Comparison of ENCODE assay signal across 9 mouse cellular contexts in the genomic region with DNA sequence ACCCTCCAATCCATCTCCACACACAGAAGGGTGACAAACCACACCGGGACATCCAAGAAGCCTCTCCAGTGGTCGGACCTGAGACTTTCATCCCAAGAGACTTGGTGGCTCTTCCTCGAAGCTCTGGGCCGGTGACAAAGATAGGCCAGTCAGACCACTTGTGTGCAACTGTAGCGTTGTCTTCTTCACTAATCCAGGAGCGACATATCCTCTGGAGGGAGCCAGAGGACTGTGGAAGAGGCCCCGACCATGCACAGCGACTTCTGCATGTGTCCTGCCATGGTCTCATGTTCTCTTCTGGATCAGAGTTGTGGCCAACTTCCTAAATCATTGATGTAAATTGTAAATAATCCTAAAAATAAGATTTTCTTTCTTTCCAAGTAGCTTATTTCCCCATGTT. TPM values are rescaled to one million over a fixed set of nuclear protein-coding genes. Genes with fewer than 3 reads are reported as not detected.
DNase-seq lines count a peak whose midpoint lies in the region; ATAC-seq and TF ChIP-seq lines count a peak whose summit lies in the region.
"Had no signal": no experiment of that assay in that cellular context is flagged by ENCODE, and none has a peak within 500 bp of the region (broad histone marks: within the 10 kb centered on the region; RNA-seq: fewer than 3 reads in every experiment).

No protein-coding gene starts in this region.

- no peaks in the 10 kb centered on the region for H3K36me3 ChIP-seq in kidney, embryonic 15.5 days
- no peaks in the 10 kb centered on the region for H3K36me3 ChIP-seq in MEL (ENCODE audit: control insufficient read depth in 1 of 2, insufficient read depth in 2 of 2, low read length in 2 of 2)
- no peaks in the 10 kb centered on the region for H3K36me3 ChIP-seq in embryonic facial prominence, embryonic 10.5 days (replicated peaks)
- no peaks in the 10 kb centered on the region for H3K36me3 ChIP-seq in hindbrain, postnatal 0 days (ENCODE audit: insufficient read depth, low read length)
- no peaks in the 10 kb centered on the region for H3K36me3 ChIP-seq in limb, embryonic 11.5 days (ENCODE audit: control insufficient read depth, insufficient read depth, low read length)
- no peaks in the 10 kb centered on the region for H3K36me3 ChIP-seq in forebrain, embryonic 12.5 days (replicated peaks)
- H3K36me3 ChIP-seq: liver, embryonic 15.5 days had no signal

- no peaks in the 10 kb centered on the region for H3K4me1 ChIP-seq in kidney, embryonic 15.5 days
- H3K4me1 ChIP-seq in MEL (ENCODE audit: control insufficient read depth in 1 of 2, insufficient read depth in 2 of 2, low read length in 2 of 2), result no peaks in the 10 kb centered on the region
- H3K4me1 ChIP-seq in embryonic facial prominence, embryonic 10.5 days, result no peaks in the 10 kb centered on the region
- no peaks in the 10 kb centered on the region for H3K4me1 ChIP-seq in hindbrain, postnatal 0 days (ENCODE audit: insufficient read depth, low read length)
- no peaks in the 10 kb centered on the region for H3K4me1 ChIP-seq in limb, embryonic 11.5 days (ENCODE audit: control insufficient read depth, insufficient read depth, low read length)
- H3K4me1 ChIP-seq in forebrain, embryonic 12.5 days, result no peaks in the 10 kb centered on the region
- H3K4me1 ChIP-seq: liver, embryonic 15.5 days had no signal

- H3K9me3 ChIP-seq in kidney, embryonic 15.5 days (replicated peaks), result no peaks in the 10 kb centered on the region
- no peaks in the 10 kb centered on the region for H3K9me3 ChIP-seq in MEL (replicated peaks; ENCODE audit: insufficient read depth, low read length)
- no peaks in the 10 kb centered on the region for H3K9me3 ChIP-seq in embryonic facial prominence, embryonic 10.5 days
- no peaks in the 10 kb centered on the region for H3K9me3 ChIP-seq in hindbrain, postnatal 0 days (ENCODE audit: low read length)
- H3K9me3 ChIP-seq in limb, embryonic 11.5 days (ENCODE audit: control insufficient read depth, low read length), result no peaks in the 10 kb centered on the region
- H3K9me3 ChIP-seq in forebrain, embryonic 12.5 days, result no peaks in the 10 kb centered on the region
- H3K9me3 ChIP-seq: liver, embryonic 15.5 days had no signal

- no peak for ATAC-seq in kidney, embryonic 15.5 days (replicated peaks; ENCODE audit: low FRiP score)
- peak; percentile 68; the same call in 1 of the 2 replicates for ATAC-seq in hindbrain, postnatal 0 days
- no peak for ATAC-seq in limb, embryonic 11.5 days (ENCODE audit: insufficient number of reproducible peaks, low FRiP score, low TSS enrichment, low read depth)
- ATAC-seq in forebrain, embryonic 12.5 days (ENCODE audit: low FRiP score), result no peak

- 66% methylated on average over 8 of the region's 8 CpGs for WGBS in kidney, embryonic 15.5 days
- 61% methylated on average over 8 of the region's 8 CpGs for WGBS in embryonic facial prominence, embryonic 10.5 days
- 63% methylated on average over 8 of the region's 8 CpGs for WGBS in hindbrain, postnatal 0 days
- WGBS in limb, embryonic 11.5 days, result 73% methylated on average over 8 of the region's 8 CpGs
- 69% methylated on average over 8 of the region's 8 CpGs for WGBS in forebrain, embryonic 12.5 days

- H3K27me3 ChIP-seq in kidney, embryonic 15.5 days, result no peaks in the 10 kb centered on the region
- H3K27me3 ChIP-seq in MEL (ENCODE audit: control insufficient read depth in 1 of 2, insufficient read depth in 2 of 2, low read length in 2 of 2), result no peaks in the 10 kb centered on the region; a peak in 1 of 4 replicates
- H3K27me3 ChIP-seq in embryonic facial prominence, embryonic 10.5 days (replicated peaks; ENCODE audit: low read depth, poor library complexity, severe bottlenecking), result no peaks in the 10 kb centered on the region; the same call in 1 of the 2 replicates
- H3K27me3 ChIP-seq in hindbrain, postnatal 0 days (ENCODE audit: insufficient read depth, low read length), result no peaks in the 10 kb centered on the region
- H3K27me3 ChIP-seq in limb, embryonic 11.5 days (ENCODE audit: control insufficient read depth, insufficient read depth, low read length), result no peaks in the 10 kb centered on the region
- no peaks in the 10 kb centered on the region for H3K27me3 ChIP-seq in forebrain, embryonic 12.5 days
- H3K27me3 ChIP-seq: liver, embryonic 15.5 days had no signal

- TF ChIP-seq EP300 in MEL (IDR thresholded peaks at IDR 0.05; ENCODE audit: low read depth in 1 of 2, low read length in 2 of 2), result no peak

- H3K9ac ChIP-seq in kidney, embryonic 15.5 days, result no peak overlapping the region
- no peak overlapping the region for H3K9ac ChIP-seq in MEL (ENCODE audit: control insufficient read depth, low read depth, low read length, poor library complexity, severe bottlenecking)
- H3K9ac ChIP-seq in hindbrain, postnatal 0 days (replicated peaks; ENCODE audit: low read length), result no peak overlapping the region
- H3K9ac ChIP-seq in limb, embryonic 11.5 days (ENCODE audit: low read length), result no peak overlapping the region
- no peak overlapping the region for H3K9ac ChIP-seq in forebrain, embryonic 12.5 days
- H3K9ac ChIP-seq: liver, embryonic 15.5 days had no signal

- no peak overlapping the region for H3K27ac ChIP-seq in kidney, embryonic 15.5 days
- no peak overlapping the region for H3K27ac ChIP-seq in MEL (ENCODE audit: control insufficient read depth, low read depth, low read length)
- H3K27ac ChIP-seq in embryonic facial prominence, embryonic 10.5 days (replicated peaks), result no peak overlapping the region
- H3K27ac ChIP-seq in hindbrain, postnatal 0 days, result no peak overlapping the region
- no peak overlapping the region for H3K27ac ChIP-seq in limb, embryonic 11.5 days (replicated peaks; ENCODE audit: low read depth, low read length)
- no peak overlapping the region for H3K27ac ChIP-seq in forebrain, embryonic 12.5 days
- H3K27ac ChIP-seq: liver, embryonic 15.5 days had no signal

- H3K79me2 ChIP-seq in MEL (ENCODE audit: control insufficient read depth, insufficient read depth, low read length, poor library complexity), result no peaks in the 10 kb centered on the region

- no peak for TF ChIP-seq POLR2A in MEL (IDR thresholded peaks at IDR 0.05; ENCODE audit: control insufficient read depth in 1 of 2, insufficient read depth in 1 of 2, low read depth in 1 of 2, low read length in 2 of 2, poor library complexity in 1 of 2)

- no peak overlapping the region for H3K4me2 ChIP-seq in kidney, embryonic 15.5 days
- no peak overlapping the region for H3K4me2 ChIP-seq in hindbrain, postnatal 0 days (ENCODE audit: low read depth, low read length)
- no peak overlapping the region for H3K4me2 ChIP-seq in limb, embryonic 11.5 days (ENCODE audit: low read depth, severe bottlenecking)
- H3K4me2 ChIP-seq in forebrain, embryonic 12.5 days, result no peak overlapping the region
- H3K4me2 ChIP-seq: liver, embryonic 15.5 days had no signal

- TF ChIP-seq CTCF in MEL (IDR thresholded peaks at IDR 0.05 in 2 of 3, conservative IDR thresholded peaks at IDR 0.05 in 1 of 3; ENCODE audit: control insufficient read depth in 1 of 3, insufficient read depth in 1 of 3, low read depth in 2 of 3, low read length in 3 of 3, poor library complexity in 1 of 3, severe bottlenecking in 1 of 3), result peak in 2 of 3 experiments; percentile 18 to 19; a peak in 1 of 6 replicates
- peak; percentile 71 for TF ChIP-seq CTCF in hindbrain, postnatal 0 days (IDR thresholded peaks at IDR 0.05; ENCODE audit: low read depth)

- H3K4me3 ChIP-seq in kidney, embryonic 15.5 days (replicated peaks), result no peak overlapping the region
- H3K4me3 ChIP-seq in MEL (ENCODE audit: control insufficient read depth in 1 of 2, insufficient read depth in 1 of 2, low read depth in 2 of 2, low read length in 2 of 2), result no peak overlapping the region
- H3K4me3 ChIP-seq in embryonic facial prominence, embryonic 10.5 days, result no peak overlapping the region
- H3K4me3 ChIP-seq in hindbrain, postnatal 0 days (ENCODE audit: low read length), result no peak overlapping the region
- no peak overlapping the region for H3K4me3 ChIP-seq in limb, embryonic 11.5 days (ENCODE audit: low read depth, low read length)
- no peak overlapping the region for H3K4me3 ChIP-seq in forebrain, embryonic 12.5 days (replicated peaks)
- H3K4me3 ChIP-seq: liver, embryonic 15.5 days had no signal

- TF ChIP-seq RAD21 in MEL (IDR thresholded peaks at IDR 0.05; ENCODE audit: low read depth, low read length), result peak; percentile 31

- DNase-seq in kidney, adult 11 months, result peak; percentile 19
- DNase-seq in MEL (ENCODE audit: low read depth, low spot score), result no peak
- peak; percentile 52 for DNase-seq in embryonic facial prominence, embryonic 10.5 days (ENCODE audit: low spot score)
- peak; percentile 71 for DNase-seq in hindbrain, postnatal 0 days (ENCODE audit: low spot score)
- peak; percentile 29 for DNase-seq in limb, embryonic 11.5 days (ENCODE audit: low spot score)
- peak; percentile 64 to 82 for DNase-seq in right cerebral cortex, postnatal 10 days (ENCODE audit: low spot score in 2 of 2)

TF ChIP-seq in MEL, 35 proteins besides CTCF, POLR2A, EP300 and RAD21:
- TF ChIP-seq SMC3 (IDR thresholded peaks at IDR 0.05; ENCODE audit: low read depth, low read length), result 0 out of 2 replicates have a peak, but pooled peaks have one; percentile 6
- TF ChIP-seq ZMIZ1 (IDR thresholded peaks at IDR 0.05; ENCODE audit: low read depth, low read length), result no peak

RNA-seq across cellular contexts. Expression of a gene that starts 21.6 kb away (rescaled TPM):
- polyA plus RNA-seq in kidney, embryonic 15.5 days (2015; fragmentation: Nextera tagmentation; extraction: Ambion mirVana), result 269 and 295 TPM in 2 replicates
- 190 and 191 TPM in 2 replicates for total RNA-seq in MEL (2012; rRNA removed)
- polyA plus RNA-seq in MEL (2012; ENCODE audit: insufficient read depth in 1 of 2, insufficient read length in 2 of 2, low read depth in 1 of 2, low replicate concordance in 2 of 2, missing spikeins in 1 of 2), result 100 to 1,000 TPM in 1 of 2 experiments, not detected in 1; 163 TPM
- 235 and 239 TPM in 2 replicates for polyA plus RNA-seq in embryonic facial prominence, embryonic 10.5 days (2016; fragmentation: Nextera tagmentation; extraction: Ambion mirVana)
- total RNA-seq in hindbrain, postnatal 0 days (2014; rRNA removed), result 198 and 246 TPM in 2 replicates
- 382 and 392 TPM in 2 replicates for polyA plus RNA-seq in hindbrain, postnatal 0 days (2015; fragmentation: Nextera tagmentation; extraction: Ambion mirVana)
- polyA plus RNA-seq in limb, embryonic 11.5 days (2014; fragmentation: Nextera tagmentation; extraction: Ambion mirVana), result 219 and 235 TPM in 2 replicates
- polyA plus RNA-seq in forebrain, embryonic 12.5 days (2016; fragmentation: Nextera tagmentation; extraction: Ambion mirVana), result 226 and 227 TPM in 2 replicates
